Mouse (Mus musculus) liver, postnatal 0 days (tissue): Measurements from ENCODE around the gene Pld5. TPM values are rescaled to one million over a fixed set of nuclear protein-coding genes. Genes with fewer than 3 reads are reported as not detected.

Experiments used
- ATAC-seq: fragments of 200-750 bp; cut with Nextera tagmentation; 2 replicates; pipeline ENCODE4 v1.8.0; 2017; ENCODE audit warnings: mild to moderate bottlenecking, moderate library complexity
- DNase-seq: peaks from one replicate; pipeline ENCODE4 v3.0.0-alpha.2; 2016
- H3K27ac ChIP-seq: fragments of 300-500 bp; sonication (generic); 2 replicates; pipeline ENCODE4 v1.5.1; 2014; ENCODE audit warnings: antibody characterized with exemption, moderate library complexity, mild to moderate bottlenecking, low read depth
- H3K27me3 ChIP-seq: fragments of 300-500 bp; sonication (generic); 2 replicates; pipeline ENCODE4 v1.6.1; 2014; ENCODE audit warnings: low read length, control low read depth, mixed read lengths; ENCODE audit not compliant: insufficient read depth
- H3K36me3 ChIP-seq: fragments of 300-500 bp; sonication (generic); replicated peaks from 2 replicates; pipeline ENCODE4 v1.6.1; 2014; ENCODE audit warnings: mild to moderate bottlenecking, control low read depth, low read length, moderate library complexity, mixed read lengths; ENCODE audit not compliant: insufficient read depth
- H3K4me1 ChIP-seq: fragments of 300-500 bp; sonication (generic); 2 replicates; pipeline ENCODE4 v1.6.1; 2014; ENCODE audit warnings: antibody characterized with exemption, mild to moderate bottlenecking, control low read depth; ENCODE audit not compliant: insufficient read depth
- H3K4me2 ChIP-seq: fragments of 300-500 bp; sonication (generic); 2 replicates; pipeline ENCODE4 v1.6.1; 2014; ENCODE audit warnings: low read depth, mild to moderate bottlenecking, low read length, moderate library complexity, mixed read lengths
- H3K4me3 ChIP-seq: fragments of 300-500 bp; sonication (generic); 2 replicates; pipeline ENCODE4 v1.5.1; 2014; ENCODE audit warnings: low read depth, low read length
- H3K9ac ChIP-seq: fragments of 300-500 bp; sonication (generic); replicated peaks from 2 replicates; pipeline ENCODE4 v1.6.1; 2014; ENCODE audit warnings: mild to moderate bottlenecking, moderate library complexity
- H3K9me3 ChIP-seq: fragments of 300-500 bp; sonication (generic); 2 replicates; pipeline ENCODE4 v1.6.1; 2016; ENCODE audit warnings: mild to moderate bottlenecking, control low read depth, low read length, mixed read lengths
- CTCF ChIP-seq: sonication (generic); IDR thresholded peaks from 2 replicates; pipeline ENCODE4 v1.5.1; 2016; ENCODE audit warnings: antibody characterized with exemption, low read depth
- EP300 ChIP-seq: IDR thresholded peaks from 2 replicates; pipeline ENCODE4 v1.6.1; 2016; ENCODE audit warnings: antibody characterized with exemption, low read depth, mild to moderate bottlenecking
- WGBS: fragments of 180-500 bp; shearing (Covaris S2); extraction: QIAGEN DNeasy Blood & Tissue Kit; methylation state at CpG from one replicate; pipeline ENCODE4 v1.1.7; 2014; ENCODE audit not compliant: insufficient replicate concordance; 5-methylcytosine and 5-hydroxymethylcytosine counted together
- polyA plus RNA-seq: library from polyadenylated mRNA; unstranded; fragments of >200 nt; fragmentation: Nextera tagmentation; extraction: Ambion mirVana; gene quantifications from 2 replicates; pipeline ENCODE4 v1.2.1, GENCODE M21; 2015

Gene Pld5
- polyA plus RNA-seq, 1 experiment from 2014 or later, result not detected

- DNase-seq, result no peak
- Histone ChIP-seq H3K27ac (no peak overlapping the region), H3K36me3 (no peaks in the 10 kb centered on the region), H3K4me3 (no peak overlapping the region), H3K27me3 (no peaks in the 10 kb centered on the region), H3K9me3 (no peaks in the 10 kb centered on the region), H3K4me1 (no peaks in the 10 kb centered on the region), H3K4me2 (no peak overlapping the region), H3K9ac (no peak overlapping the region)
- ATAC-seq, result no peak
- no peak for TF ChIP-seq EP300
- no peak for TF ChIP-seq CTCF
- 81% methylated on average over 9 of the region's 9 CpGs for WGBS
These were observed 27.0 kb downstream of the Pld5 start for GRCm38 (mm10) chr1:176247885-176248716.

GRCm38 (mm10) chr1:176239199-176239598 is 35.9 kb downstream of the Pld5 start:
- TF ChIP-seq CTCF, result no peak
- TF ChIP-seq EP300, result no peak
- no peak overlapping the region for H3K4me2 ChIP-seq
- H3K27me3 ChIP-seq, result no peaks in the 10 kb centered on the region
- H3K4me1 ChIP-seq, result no peaks in the 10 kb centered on the region
- no peak overlapping the region for H3K9ac ChIP-seq
- no peaks in the 10 kb centered on the region for H3K36me3 ChIP-seq
- 66% methylated on average over 2 of the region's 2 CpGs for WGBS
- no peak overlapping the region for H3K4me3 ChIP-seq
- H3K27ac ChIP-seq, result no peak overlapping the region
- no peaks in the 10 kb centered on the region for H3K9me3 ChIP-seq
- ATAC-seq (no peak), DNase-seq (no peak)

GRCm38 (mm10) chr1:176223794-176224193 is 51.3 kb downstream of the Pld5 start:
- H3K4me3 ChIP-seq, result no peak overlapping the region
- H3K4me2 ChIP-seq, result no peak overlapping the region
- DNase-seq (no peak), ATAC-seq (no peak)
- no peaks in the 10 kb centered on the region for H3K36me3 ChIP-seq
- no peak for TF ChIP-seq EP300
- TF ChIP-seq CTCF, result no peak
- H3K4me1 ChIP-seq, result no peaks in the 10 kb centered on the region
- H3K27ac ChIP-seq, result no peak overlapping the region
- no peaks in the 10 kb centered on the region for H3K9me3 ChIP-seq
- H3K9ac ChIP-seq, result no peak overlapping the region
- WGBS, result 41% methylated on average over 10 of the region's 10 CpGs
- H3K27me3 ChIP-seq, result no peaks in the 10 kb centered on the region

GRCm38 (mm10) chr1:176223196-176223595 is 51.9 kb downstream of the Pld5 start:
- 6% methylated on average over 12 of the region's 12 CpGs for WGBS

GRCm38 (mm10) chr1:176218217-176218616 is 56.9 kb downstream of the Pld5 start:
- DNase-seq (no peak), ATAC-seq (no peak)
- WGBS, result 76% methylated on average over 5 of the region's 5 CpGs
- Histone ChIP-seq H3K4me2 (no peak overlapping the region), H3K27ac (no peak overlapping the region), H3K36me3 (no peaks in the 10 kb centered on the region), H3K9me3 (no peaks in the 10 kb centered on the region), H3K9ac (no peak overlapping the region), H3K4me1 (no peaks in the 10 kb centered on the region), H3K4me3 (no peak overlapping the region), H3K27me3 (no peaks in the 10 kb centered on the region)
- peak; percentile 28; the same call in 1 of the 2 replicates for TF ChIP-seq CTCF
- no peak for TF ChIP-seq EP300

More at GRCm38 (mm10) chr1:176223196-176223595, 51.9 kb downstream of the Pld5 start:
- Histone ChIP-seq H3K4me2 (peak overlapping the region; percentile 39; the same call in 1 of the 2 replicates), H3K9ac (no peak overlapping the region), H3K4me1 (no peaks in the 10 kb centered on the region), H3K9me3 (no peaks in the 10 kb centered on the region), H3K27me3 (no peaks in the 10 kb centered on the region), H3K36me3 (no peaks in the 10 kb centered on the region), H3K4me3 (no peak overlapping the region), H3K27ac (no peak overlapping the region)
- TF ChIP-seq EP300, result no peak
- peak; percentile 73 for TF ChIP-seq CTCF
- DNase-seq, result peak; percentile 53
- ATAC-seq, result no peak

- DNase-seq (no peak), ATAC-seq (no peak)
- Histone ChIP-seq H3K36me3 (no peaks in the 10 kb centered on the region), H3K4me3 (no peak overlapping the region), H3K27me3 (no peaks in the 10 kb centered on the region), H3K27ac (no peak overlapping the region), H3K4me2 (no peak overlapping the region), H3K9ac (no peak overlapping the region), H3K9me3 (no peaks in the 10 kb centered on the region), H3K4me1 (no peaks in the 10 kb centered on the region)
- TF ChIP-seq CTCF, result no peak
- TF ChIP-seq EP300, result no peak
- WGBS, result 55% methylated on average over 17 of the region's 17 CpGs
These were observed 61.4 kb downstream of the Pld5 start for GRCm38 (mm10) chr1:176213645-176214221.
